Mouse (Mus musculus) lung, postnatal 0 days (tissue): Measurements from ENCODE around the gene Trio.

ENCODE experiments used
- CTCF ChIP-seq: IDR thresholded peaks from 2 replicates; pipeline ENCODE4 v1.5.1; 2016; ENCODE audit warnings: antibody characterized with exemption, mild to moderate bottlenecking
- EP300 ChIP-seq: IDR thresholded peaks from 2 replicates; pipeline ENCODE4 v1.6.1; 2016; ENCODE audit warnings: antibody characterized with exemption, mild to moderate bottlenecking, control low read depth

DNA sequence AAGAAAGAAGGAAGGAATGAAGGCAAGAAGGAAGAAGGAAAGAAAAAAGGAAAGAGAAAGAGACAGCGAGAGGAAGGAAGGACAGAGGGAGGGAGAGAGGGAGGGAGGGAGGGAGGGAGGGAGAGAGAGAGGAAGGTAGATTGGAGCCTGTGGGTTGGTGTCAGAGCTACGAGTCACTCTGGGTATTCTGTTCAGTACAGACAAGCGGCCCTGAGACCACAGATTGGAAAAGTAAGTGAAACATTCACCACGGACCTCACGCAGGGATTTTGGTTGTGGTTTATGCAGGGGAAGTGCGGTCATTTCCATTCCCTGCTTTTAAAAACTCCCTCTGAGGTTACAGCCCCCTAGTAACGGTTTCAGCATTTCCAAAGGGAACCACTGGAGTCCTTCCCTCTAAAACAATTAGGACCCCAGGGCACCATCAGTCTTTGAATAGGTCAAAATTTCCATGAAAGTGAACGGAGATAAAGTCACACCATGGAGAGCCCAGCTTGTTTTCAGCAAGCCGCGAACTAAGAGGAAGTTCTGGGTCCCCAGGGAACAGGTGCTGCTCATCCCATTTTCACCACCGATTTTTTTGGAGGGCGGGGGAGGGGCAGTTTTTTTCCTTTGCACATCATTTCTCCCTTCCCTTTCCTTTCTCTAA lies 45.2 kb upstream of the Trio start:
- TF ChIP-seq CTCF: no peak
- TF ChIP-seq EP300: no peak
